ENCODE assay signal across 8 mouse cellular contexts in genomic region chr14:7889834-7890233, GRCm38 (mm10).
A peak's percentile ranks its signal among the peaks of the same experiment; 100 is the strongest.
DNase-seq lines count a peak whose midpoint lies in the region; ATAC-seq and TF ChIP-seq lines count a peak whose summit lies in the region.

No protein-coding gene starts in this region.

- 38% methylated on average over 9 of the region's 9 CpGs for WGBS in liver, embryonic 11.5 days
- 43% methylated on average over 9 of the region's 9 CpGs for WGBS in limb, embryonic 13.5 days
- WGBS in neural tube, embryonic 15.5 days: 37% methylated on average over 9 of the region's 9 CpGs

- H3K4me3 ChIP-seq in liver, embryonic 11.5 days (ENCODE audit: low read depth, low read length): no peak overlapping the region
- no peak overlapping the region for H3K4me3 ChIP-seq in cortical plate, adult 2 months (ENCODE audit: insufficient read depth, low read length)
- H3K4me3 ChIP-seq in limb, embryonic 13.5 days: no peak overlapping the region
- H3K4me3 ChIP-seq in neural tube, embryonic 15.5 days (replicated peaks): no peak overlapping the region

- H3K27ac ChIP-seq in liver, embryonic 11.5 days (ENCODE audit: low read depth, low read length): no peak overlapping the region
- H3K27ac ChIP-seq in cortical plate, adult 2 months (ENCODE audit: insufficient read depth, low read length): peak overlapping the region; percentile 75
- peak overlapping the region; percentile 96 for H3K27ac ChIP-seq in limb, embryonic 13.5 days
- peak overlapping the region; percentile 88 for H3K27ac ChIP-seq in neural tube, embryonic 15.5 days (replicated peaks)

- DNase-seq in liver, embryonic 11.5 days (ENCODE audit: low spot score): no peak
- no peak for DNase-seq in liver
- DNase-seq in adrenal gland, adult 8-10 months: no peak
- DNase-seq in layer of hippocampus, adult 9-10 months (ENCODE audit: low spot score): no peak
- no peak for DNase-seq in left cerebral cortex, postnatal 36 days (ENCODE audit: low spot score in 2 of 2)

- peaks cover 6% of the 10 kb centered on the region for H3K4me1 ChIP-seq in liver, embryonic 11.5 days (replicated peaks; ENCODE audit: control insufficient read depth, insufficient read depth, low read length)
- H3K4me1 ChIP-seq in cortical plate, adult 2 months (ENCODE audit: control insufficient read depth, insufficient read depth, low read length): peaks cover 6% of the 10 kb centered on the region
- H3K4me1 ChIP-seq in limb, embryonic 13.5 days: peaks cover 53% of the 10 kb centered on the region
- H3K4me1 ChIP-seq in neural tube, embryonic 15.5 days: peaks cover 29% of the 10 kb centered on the region

- H3K9me3 ChIP-seq in liver, embryonic 11.5 days (ENCODE audit: control insufficient read depth, low read length): no peaks in the 10 kb centered on the region
- H3K9me3 ChIP-seq in limb, embryonic 13.5 days: no peaks in the 10 kb centered on the region
- no peaks in the 10 kb centered on the region for H3K9me3 ChIP-seq in neural tube, embryonic 15.5 days (replicated peaks)

- no peak for TF ChIP-seq CTCF in cortical plate, adult 2 months (IDR thresholded peaks at IDR 0.05; ENCODE audit: extremely low read depth, insufficient read depth, low read length)

- H3K27me3 ChIP-seq in liver, embryonic 11.5 days (replicated peaks; ENCODE audit: control insufficient read depth, insufficient read depth, low read length): no peaks in the 10 kb centered on the region
- H3K27me3 ChIP-seq in limb, embryonic 13.5 days: no peaks in the 10 kb centered on the region
- no peaks in the 10 kb centered on the region for H3K27me3 ChIP-seq in neural tube, embryonic 15.5 days (replicated peaks)

- peak; percentile 57; the same call in 1 of the 2 replicates for ATAC-seq in liver, embryonic 11.5 days (replicated peaks; ENCODE audit: low FRiP score)
- peak; percentile 19; the same call in 1 of the 2 replicates for ATAC-seq in limb, embryonic 13.5 days (ENCODE audit: low FRiP score, low read depth)
- ATAC-seq in neural tube, embryonic 15.5 days (ENCODE audit: low FRiP score): no peak

- peaks cover 5% of the 10 kb centered on the region for H3K36me3 ChIP-seq in liver, embryonic 11.5 days (ENCODE audit: control insufficient read depth, insufficient read depth, low read length)
- H3K36me3 ChIP-seq in limb, embryonic 13.5 days: peaks cover 73% of the 10 kb centered on the region
- peaks cover 59% of the 10 kb centered on the region for H3K36me3 ChIP-seq in neural tube, embryonic 15.5 days

- no peak overlapping the region for H3K9ac ChIP-seq in liver, embryonic 11.5 days (ENCODE audit: low read depth, low read length)
- H3K9ac ChIP-seq in limb, embryonic 13.5 days: no peak overlapping the region
- no peak overlapping the region for H3K9ac ChIP-seq in neural tube, embryonic 15.5 days (replicated peaks)

- intact Hi-C loops in left cerebral cortex, postnatal 36 days (cut with DNase I): loop anchor here (5.0 to 10.0 kb wide), 2 partner anchors 48 to 75 kb away; partner anchors contain the start of gene Flnb

- H3K4me2 ChIP-seq in liver, embryonic 11.5 days: no peak overlapping the region
- peak overlapping the region; percentile 35 for H3K4me2 ChIP-seq in limb, embryonic 13.5 days (replicated peaks)
- peak overlapping the region; percentile 32 for H3K4me2 ChIP-seq in neural tube, embryonic 15.5 days

- no peak for TF ChIP-seq POLR2A in cortical plate, adult 2 months (IDR thresholded peaks at IDR 0.05; ENCODE audit: extremely low read depth, insufficient read depth, low read length)
